Mouse (Mus musculus) embryo, embryonic 9.5 days (tissue): ENCODE measurements around the gene Sh2b1.

Experiments
- DNase-seq: peaks from one replicate; pipeline ENCODE4 v3.0.0-alpha.2; 2017; ENCODE audit errors: extremely low spot score

Gene Sh2b1

DNA sequence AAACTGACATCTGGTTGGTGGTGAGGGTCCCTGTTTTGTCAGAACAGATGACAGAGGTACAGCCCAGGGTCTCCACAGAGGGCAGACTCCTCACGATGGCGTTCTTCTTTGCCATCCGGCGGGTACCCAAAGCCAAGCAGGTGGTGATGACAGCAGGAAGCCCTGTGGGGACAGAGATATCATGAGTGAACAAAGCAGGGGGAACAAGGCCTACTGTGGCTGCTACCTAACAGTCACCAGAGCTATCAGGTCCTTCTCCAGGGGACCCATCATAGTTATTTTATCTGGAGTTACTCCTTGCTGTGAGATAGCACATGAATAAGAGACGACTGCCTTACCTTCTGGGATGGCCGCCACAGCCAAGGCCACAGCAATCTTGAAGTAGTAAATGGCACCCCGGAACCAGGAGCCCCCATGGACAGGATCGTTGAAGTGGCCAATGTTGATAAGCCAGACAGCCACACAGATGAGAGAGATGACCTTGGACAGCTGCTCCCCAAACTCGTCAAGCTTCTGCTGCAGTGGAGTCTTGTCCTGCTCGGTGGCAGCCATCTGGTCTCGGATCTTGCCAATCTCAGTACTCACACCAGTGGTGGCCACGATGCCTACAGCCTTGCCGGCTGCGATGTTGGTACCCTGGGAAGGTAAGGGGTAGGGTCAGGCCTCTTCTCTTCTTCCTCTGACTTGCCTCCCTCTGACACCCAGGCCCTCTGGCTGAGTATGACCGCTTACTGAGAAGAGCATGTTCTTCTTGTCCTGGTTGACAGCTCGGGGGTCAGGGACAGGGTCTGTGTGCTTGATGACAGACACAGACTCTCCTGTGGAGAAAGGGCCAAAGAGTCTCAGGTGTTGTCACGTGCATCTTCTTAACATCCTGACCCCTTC, 18.6 kb downstream of the Sh2b1 start:
- DNase-seq: no peak

DNA sequence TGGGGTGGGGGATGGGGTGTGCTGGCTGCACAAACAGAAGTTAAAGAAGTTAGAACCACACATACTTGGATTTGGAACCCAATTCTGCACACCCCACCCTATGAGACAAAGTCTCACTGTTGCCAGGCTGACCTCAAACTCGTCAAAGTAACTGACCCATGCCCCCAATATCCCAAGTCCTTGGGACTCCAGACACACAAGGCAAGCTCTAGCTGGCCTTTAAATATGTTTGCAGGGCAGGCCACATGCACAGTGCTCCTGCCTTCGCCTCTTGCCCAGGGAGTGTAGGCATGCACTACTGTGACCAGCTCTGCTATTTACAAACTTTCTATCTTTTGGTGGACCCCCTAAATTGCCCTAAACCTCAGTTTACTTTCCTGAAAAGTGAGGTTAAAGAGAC, 20.0 kb downstream of the Sh2b1 start:
- no peak for DNase-seq

DNA sequence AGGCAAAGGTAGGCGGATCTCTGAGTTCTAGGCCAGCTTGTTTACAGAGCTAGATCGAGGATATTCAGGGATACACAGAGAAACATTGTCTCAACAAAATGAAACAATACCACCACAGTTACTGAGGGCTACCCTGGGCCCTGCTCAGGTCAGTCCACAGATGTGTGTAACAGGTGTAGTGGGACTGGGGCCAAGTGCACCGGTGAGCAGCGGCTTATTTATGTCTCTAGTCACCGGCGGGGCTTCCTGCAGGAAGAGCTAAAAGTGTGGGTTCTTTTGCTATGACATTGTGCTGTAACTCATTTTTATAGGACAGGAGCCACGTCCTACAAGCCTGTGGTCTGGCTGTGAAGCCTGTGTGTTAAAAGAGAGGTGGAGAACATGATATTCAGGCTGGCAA, 21.4 kb downstream of the Sh2b1 start:
- no peak for DNase-seq

DNA sequence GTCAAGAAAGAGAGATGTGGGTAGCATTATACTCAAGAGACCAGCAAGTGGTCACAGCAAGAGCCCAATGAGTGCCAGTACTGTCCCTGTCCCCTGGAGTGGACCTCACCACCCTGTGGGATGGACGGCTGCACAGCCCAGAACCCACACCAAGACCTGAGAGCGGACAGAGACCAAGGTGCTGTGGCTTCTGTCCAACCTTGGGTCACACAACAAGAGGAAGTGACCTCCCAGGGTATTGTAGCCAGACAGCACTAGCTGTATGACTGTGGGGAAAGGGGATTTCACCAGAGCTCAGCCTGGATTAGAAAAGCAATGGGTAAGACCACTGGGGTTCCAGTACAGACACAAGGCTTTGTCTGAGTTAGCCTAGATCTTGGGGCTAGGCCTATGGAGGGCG, 23.0 kb downstream of the Sh2b1 start:
- DNase-seq: no peak

DNA sequence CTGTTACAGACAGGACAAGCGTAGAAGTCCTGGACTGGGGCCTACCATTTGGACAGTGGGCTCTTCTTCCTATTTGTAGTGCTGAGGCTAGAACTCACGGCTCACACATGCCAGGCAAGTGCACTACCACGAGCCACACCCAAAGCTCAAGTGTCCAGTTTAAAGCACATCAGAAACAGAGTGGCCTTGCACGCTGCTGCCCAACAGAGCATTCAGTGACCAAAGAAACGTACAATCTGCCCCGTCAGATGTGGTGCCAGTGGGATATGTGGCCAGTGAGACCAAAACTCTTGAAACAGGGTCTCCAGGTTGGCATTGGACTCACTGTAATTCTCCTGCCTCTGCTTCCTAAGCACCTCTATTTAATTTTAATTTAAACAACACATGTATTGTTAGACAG, 24.6 kb downstream of the Sh2b1 start:
- no peak for DNase-seq

DNA sequence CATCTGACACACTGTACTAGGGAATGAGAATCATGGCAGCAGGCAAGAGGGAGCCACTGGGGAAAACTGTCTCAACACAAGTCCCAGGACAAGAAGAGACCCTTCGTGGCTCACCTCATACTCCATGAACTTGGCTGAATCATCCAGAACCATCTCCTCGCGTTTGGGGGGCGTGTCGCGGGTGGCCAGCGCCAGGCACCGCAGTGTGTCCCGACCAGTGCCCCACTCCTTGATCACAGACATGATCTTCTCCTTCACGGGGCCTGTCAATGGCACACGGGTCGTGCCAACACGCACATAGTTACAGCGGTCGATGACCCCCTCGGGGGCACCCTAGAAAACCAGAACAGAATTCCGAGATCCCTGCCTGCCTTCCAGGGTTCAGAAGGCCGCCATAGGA, 25.2 kb downstream of the Sh2b1 start:
- DNase-seq: no peak

DNA sequence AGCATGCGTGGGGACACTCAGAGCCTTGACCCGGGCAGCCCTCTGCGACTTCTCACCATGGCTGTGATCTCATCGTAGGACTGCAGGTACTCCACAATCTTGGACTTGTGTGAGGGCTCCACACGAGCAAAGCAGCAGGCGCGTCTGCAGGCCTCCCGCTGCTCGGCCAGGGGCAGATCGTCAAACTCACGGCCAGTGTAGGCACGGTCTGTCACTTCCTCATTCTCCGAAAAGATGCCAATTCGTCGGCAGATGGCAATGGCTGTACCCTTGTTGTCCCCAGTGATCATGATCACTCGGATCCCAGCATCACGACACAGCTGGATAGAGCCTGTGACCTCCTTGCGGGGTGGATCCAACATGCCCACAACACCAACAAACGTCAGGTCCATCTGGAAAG, 26.7 kb downstream of the Sh2b1 start:
- DNase-seq: no peak

DNA sequence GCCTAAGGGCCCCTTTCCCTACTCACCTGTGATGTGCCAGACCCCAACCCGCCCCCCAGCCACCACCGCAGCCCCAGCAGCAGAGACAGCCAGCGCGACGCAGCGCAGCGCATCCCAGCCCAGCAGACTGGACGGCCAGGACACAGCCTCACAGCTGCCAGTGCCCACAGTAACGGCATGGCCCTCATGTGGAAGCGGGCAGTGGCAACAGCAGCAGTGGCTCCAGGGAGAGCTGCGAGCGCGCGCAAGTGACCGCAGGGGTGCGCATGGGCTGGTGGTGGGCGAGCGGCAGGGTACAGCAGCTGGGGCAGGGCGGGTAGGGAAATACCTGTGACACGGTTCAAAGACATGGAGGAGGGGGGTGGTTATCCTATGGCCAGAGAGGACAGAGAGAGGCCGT, 29.0 kb downstream of the Sh2b1 start:
- no peak for DNase-seq

DNA sequence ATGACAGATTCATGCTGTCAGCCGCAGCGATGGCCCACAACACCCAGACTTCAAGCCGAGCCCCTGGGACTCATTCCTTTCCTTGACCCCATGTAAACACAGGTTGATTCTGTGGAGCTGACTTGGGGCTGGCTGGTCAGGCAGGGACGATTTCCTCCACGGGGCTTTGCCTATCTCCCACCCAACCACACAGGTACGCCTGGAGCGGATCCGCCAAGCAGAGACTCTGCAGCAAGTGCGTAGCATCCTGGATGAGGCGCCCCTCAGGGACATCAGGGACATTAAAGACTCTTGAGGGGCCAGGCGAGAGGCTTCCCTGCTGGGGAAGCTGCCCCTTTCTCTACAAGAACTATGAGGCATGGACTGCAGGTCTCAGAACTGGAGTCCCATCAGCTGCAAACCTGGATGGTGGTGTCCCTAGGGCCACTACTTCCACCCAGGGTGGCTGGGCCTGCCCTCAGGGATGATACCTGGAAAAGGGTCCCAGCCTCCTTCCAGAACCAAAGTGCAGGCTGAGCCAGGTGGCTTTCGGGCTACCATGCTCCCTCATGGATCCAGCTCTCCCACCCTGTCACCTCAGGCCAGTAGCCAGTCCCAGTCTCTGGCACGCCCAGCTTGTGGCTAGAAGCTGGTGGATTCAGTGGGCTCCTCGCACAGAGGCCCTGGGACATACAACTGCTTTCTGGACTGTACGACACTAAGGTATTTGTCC, 30.0 kb downstream of the Sh2b1 start:
- no peak for DNase-seq

DNA sequence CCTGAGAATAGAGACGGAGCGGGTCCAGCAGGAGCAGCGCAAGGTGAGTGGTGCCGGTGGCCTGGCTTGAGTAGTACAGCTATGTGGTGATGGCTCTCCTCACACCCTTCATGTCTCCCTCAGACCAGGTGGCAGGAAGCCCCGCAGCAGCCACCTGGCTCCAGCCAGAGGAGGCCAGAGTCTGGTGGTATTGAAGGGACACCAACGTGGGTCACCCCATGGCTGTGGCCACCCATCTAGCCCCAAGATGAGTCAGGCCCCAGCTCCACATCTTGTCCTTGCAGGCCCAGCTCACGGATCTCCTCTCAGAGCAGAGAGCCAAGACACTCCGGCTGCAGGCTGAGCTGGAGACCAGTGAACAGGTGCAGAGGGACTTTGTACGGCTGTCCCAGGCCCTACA, 30.7 kb downstream of the Sh2b1 start:
- no peak for DNase-seq

DNA sequence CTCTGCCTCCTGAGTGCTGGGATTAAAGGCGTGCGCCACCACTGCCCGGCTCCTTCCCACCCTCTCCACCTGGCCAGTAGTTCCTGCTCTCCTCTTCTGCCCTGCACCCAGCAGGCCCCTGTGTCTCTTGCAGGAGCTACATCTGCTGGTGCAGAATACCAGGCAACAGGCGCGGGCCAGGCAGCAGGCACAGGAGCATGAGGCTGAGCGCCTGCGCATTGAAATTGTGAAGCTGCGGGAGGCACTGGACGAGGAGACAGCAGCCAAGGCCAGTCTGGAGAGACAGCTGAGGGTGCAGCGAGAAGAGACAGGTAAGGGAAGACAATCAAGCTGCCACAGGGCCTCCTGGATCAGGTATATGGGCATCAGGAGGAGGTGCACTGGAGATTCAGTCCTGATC, 31.2 kb downstream of the Sh2b1 start:
- DNase-seq: no peak

DNA sequence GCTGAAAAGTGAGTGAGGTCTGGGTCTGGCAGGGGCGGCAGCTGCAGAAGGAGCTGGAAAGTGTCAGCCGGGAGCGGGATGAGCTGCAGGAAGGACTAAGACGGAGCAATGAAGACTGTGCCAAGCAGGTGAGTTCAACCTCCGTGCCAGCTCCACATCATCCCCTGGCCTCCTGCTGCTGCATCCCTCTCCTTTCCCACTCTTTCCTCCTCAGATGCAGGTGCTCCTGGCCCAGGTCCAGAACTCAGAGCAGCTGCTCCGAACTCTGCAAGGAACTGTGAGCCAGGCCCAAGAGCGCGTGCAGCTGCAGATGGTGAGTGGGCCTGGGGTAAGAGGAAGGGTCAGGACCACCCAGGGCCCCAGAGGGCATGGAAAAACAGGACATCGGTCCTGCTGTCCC, 35.1 kb downstream of the Sh2b1 start:
- no peak for DNase-seq

DNA sequence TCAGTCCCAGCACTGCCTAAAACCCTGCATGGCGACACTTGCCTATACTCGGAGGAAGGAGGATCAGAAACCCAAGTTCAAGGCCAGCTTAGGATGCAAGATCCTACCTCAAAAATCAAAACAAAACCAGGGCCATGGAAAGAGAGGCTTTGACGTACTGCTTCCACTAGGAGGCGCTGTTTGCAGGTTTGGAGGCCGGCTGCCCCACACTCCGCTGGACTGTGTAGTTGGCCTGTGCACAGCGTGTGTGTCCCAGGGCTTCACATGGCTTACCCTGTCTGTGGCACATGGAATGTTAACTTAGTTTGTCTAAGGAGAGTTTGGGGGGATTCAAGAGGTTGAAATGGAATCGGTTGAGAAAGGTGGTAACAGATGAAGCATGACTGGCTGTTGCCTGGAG, 38.4 kb downstream of the Sh2b1 start:
- DNase-seq: peak; percentile 63

DNA sequence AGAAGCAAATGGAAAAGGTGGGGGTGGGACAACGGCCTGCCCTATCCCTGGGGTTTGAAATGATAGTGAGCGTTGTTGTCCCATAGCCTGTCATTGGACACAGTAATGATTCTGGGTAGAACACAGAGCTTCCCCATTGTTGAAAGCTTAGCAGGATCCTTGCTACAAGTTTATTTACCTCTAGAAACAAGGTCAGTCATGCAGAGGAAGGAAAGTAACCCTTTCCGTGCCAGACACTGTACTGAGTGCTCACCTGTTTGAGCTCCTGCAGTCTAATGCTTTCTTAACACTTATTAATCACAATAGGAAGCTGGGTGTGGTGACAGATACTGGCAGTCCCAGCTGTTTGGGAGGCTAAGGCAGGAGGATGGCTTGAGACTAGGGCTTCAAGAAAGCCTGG, 39.4 kb downstream of the Sh2b1 start:
- DNase-seq: no peak

DNA sequence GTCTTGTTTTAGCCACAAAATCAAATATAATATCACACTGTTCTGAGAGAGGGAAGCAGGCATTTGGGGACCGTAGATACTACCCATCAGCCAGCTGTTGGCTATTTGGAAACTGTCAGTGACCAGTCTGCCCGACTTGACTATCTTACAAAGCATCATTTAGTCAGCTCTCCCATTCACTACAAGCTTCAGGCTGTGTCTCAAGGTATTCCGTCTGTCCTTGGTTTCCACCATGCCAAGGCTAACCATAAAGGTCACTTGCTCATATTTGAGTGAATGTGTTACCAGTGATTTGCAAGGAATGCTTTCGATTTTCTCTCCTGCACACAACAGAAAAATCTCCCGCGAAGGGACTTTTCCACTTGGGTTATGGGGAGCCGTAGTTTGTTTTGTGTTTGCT, 40.5 kb downstream of the Sh2b1 start:
- DNase-seq: no peak

DNA sequence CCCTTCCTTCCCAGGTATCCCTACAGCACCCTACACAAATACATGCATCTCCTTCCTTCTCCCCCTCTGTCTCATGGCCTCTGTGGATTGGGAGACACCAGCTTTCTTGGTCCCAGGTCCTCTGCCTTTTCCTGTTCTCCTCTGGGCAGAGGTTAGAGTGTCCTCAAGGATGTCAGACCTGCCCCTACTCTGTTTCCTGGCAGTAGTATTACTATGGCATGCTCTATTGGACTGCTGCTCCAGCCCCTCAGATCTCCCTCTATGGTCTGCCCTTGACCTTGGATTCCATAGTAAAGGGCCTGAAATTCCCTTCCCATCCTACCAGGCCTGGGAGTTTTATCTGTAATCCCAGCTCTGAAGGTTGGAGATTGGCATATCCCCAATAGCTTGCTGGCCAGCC, 45.1 kb downstream of the Sh2b1 start:
- DNase-seq: no peak

DNA sequence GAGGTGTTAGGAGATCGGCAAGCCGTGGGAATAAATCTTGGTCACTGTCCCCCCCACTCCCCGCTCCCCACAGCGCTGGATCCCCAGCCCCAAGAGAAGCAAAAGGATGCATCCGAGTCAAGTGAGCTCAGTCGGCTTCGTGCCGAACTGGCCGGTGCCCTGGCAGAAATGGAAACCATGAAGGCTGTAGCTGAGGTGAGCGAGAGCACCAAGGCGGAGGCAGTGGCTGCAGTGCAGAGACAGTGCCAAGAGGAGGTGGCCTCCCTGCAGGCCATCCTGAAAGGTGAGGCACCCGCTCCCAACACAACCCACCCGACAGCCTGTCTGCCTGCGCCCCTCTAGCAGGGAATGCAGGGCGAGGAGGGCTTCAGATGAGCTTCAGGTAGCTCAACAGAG, 45.7 kb downstream of the Sh2b1 start:
- DNase-seq: no peak

DNA sequence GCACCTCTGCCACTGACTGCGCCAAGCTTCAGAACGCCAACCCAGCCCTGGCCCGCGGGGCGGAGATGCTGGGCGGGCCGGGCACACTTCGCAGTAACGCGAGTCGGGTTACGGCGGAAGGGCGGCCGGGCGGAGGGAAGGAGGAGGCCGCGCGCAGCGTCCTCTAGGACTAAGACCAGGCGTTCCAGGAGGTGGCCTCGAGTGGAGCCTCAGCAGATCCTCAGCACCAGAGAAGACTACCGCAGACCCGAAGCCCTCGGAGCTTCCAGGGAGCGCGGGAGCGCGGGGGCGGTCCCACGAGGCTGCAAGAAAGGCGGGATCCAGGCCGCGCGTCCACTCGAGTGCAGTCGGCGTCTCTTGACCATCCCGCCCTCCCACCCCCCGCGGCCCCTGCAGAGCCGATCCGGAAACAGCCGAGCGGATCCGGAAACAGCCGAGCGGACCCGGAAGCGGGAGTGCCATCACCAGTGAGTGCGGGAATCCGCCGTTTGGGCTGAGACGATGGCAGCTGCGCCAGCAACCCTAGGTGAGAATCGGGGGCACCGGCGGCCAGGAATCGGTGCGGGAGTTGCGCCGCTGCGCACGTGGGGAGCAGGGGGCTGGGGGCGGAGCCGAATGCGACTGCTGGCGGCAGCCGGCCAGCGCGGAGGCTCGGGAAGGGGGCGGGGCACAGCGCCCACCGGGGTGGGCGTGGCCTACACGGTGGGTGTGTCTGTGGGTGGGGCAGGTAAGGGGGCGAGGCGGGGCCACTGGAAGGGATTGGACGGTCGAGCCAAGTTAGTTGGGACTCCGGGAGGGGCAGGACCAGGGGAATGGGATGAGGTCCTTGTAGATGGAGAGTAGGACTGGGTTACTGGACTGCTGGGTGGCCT, 46.4 kb downstream of the Sh2b1 start, which contains the start of gene Rabep2:
Gene Rabep2, plus strand, starts transcription at position 129 of the 872 bp plus-strand sequence.
- peak; percentile 99 for DNase-seq

DNA sequence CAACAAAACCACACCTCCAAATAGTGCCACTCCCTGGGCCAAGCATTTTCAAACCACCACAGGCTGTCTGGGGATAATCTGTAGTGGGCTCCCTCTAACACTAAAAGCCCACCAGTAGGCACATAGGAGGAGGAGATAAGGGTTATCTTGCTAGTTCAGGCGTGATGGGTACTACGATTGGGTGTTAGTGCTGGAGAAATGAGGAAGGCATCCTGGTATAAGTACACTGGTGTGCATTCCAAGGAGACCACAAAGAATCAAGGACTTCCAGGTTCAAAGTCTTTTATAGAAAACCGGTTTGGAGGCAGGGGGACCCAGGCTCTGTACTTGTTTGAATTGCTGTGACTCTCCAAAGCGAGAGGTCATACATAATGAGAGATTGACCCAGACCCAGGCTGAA, 47.1 kb downstream of the Sh2b1 start:
- no peak for DNase-seq

DNA sequence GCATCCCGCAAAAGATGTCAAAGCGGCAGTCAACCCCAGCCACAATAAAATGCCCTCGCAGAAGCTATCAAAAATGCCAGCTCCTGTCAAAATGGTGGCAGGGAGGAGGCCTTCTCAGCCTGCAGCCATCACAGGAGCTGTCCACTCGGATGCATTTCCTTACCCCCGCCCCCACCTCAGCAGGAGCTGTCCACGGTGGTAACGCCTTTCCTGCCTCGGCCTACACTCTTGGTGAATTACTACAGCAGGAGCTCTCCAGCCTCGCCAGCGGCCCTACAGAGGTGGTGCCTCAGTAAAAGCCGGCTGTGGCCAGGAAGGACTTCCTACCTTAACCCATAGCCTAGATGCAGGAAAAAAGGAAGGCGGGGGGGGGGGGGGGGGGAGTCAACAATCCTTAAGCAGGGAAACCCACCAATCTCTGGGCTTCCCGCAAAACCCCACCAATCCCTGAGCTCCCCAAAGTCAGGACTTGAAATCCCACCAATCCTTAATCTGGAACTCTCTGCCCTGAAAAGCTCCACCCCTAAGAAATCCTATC, 47.8 kb downstream of the Sh2b1 start:
- peak; percentile 10 for DNase-seq

DNA sequence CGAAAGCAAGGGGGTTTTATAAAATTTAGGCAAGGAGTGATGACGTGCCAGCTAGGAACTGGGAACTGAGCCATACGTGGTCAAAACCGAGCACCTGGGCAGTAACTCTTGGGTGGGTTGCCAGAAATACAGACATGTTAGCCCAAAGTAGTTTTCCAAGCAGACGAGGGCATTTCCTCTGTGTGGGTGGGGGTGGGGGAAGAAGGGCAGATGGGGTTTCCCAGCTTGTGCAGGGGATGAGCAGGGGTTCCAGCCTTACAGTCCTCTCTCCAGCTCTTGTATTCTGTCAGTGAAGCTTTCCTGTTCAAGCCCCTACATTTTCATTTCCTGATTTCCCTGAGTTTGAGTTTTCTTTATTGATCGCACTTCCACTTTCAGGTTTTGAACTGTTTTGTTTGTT, 51.1 kb downstream of the Sh2b1 start:
- DNase-seq: no peak

DNA sequence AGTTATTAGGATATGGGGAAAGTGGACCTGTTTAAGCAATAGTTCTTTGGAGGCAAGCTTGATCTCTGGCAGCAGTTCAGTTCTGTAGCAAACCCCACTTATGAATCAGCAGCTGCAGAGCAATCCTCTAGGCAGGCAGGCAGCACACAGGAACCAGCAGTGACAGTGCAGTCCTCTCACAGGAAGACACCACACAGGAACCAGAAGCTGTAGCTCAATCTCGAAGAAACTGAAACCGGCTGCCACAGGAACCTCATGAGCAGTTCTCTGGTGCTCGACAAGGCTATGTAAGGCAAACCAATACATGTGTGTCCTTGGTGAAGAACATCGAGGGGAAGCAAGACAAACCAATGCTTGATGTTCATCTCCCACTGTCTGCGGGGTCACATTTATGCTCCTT, 53.5 kb downstream of the Sh2b1 start:
- DNase-seq: no peak
